Mouse (Mus musculus) heart, postnatal 0 days (tissue): ENCODE results near the gene Slc35f6.

Source experiments
- CTCF ChIP-seq: IDR thresholded peaks from 2 replicates; pipeline ENCODE4 v1.5.1; 2016; ENCODE audit warnings: antibody characterized with exemption, control low read depth, low read depth
- EP300 ChIP-seq: IDR thresholded peaks from 2 replicates; pipeline ENCODE4 v1.6.1; 2016; ENCODE audit warnings: antibody characterized with exemption, low read depth

DNA sequence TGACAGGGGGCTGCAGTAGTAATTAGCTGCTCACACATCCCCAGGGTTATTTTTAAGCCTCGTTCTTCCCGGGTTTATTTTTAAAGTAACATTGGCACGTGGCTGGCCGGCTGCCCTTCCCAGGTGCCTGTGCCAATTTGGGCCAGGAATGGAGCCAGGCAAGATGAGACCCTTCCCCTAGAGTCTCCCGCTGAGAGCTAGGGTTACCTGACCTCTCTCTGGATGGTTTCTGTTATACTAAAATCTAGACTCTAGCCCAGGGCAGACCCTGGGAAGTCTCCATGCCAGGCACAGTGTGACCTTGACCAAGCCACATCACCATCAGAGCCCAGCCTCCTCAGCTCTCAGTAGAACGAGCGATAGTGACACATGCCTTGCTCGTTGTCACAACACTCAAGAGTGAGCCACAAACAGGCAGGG lies 43.0 kb upstream of the Slc35f6 start:
- TF ChIP-seq CTCF, result no peak
- peak; percentile 78; the same call in 1 of the 2 replicates for TF ChIP-seq EP300
